Mouse (Mus musculus) hindbrain, embryonic 12.5 days (tissue): ENCODE data around the gene Pcgf1. TPM values are rescaled to one million over a fixed set of nuclear protein-coding genes. Genes with fewer than 3 reads are reported as not detected.

Experiments
- ATAC-seq: fragments of 200-750 bp; cut with Nextera tagmentation; 2 replicates; pipeline ENCODE4 v1.8.0; 2017; ENCODE audit warnings: moderate TSS enrichment; ENCODE audit not compliant: low FRiP score
- H3K27ac ChIP-seq: fragments of 300-500 bp; sonication (generic); 2 replicates; pipeline ENCODE4 v1.5.1; 2016; ENCODE audit warnings: mild to moderate bottlenecking
- H3K27me3 ChIP-seq: fragments of 300-500 bp; sonication (generic); 2 replicates; pipeline ENCODE4 v1.6.1; 2016; ENCODE audit warnings: mild to moderate bottlenecking
- H3K36me3 ChIP-seq: fragments of 300-500 bp; sonication (generic); 2 replicates; pipeline ENCODE4 v1.6.1; 2016; ENCODE audit warnings: mild to moderate bottlenecking
- H3K4me1 ChIP-seq: fragments of 300-500 bp; sonication (generic); 2 replicates; pipeline ENCODE4 v1.6.1; 2016
- H3K4me2 ChIP-seq: fragments of 300-500 bp; sonication (generic); replicated peaks from 2 replicates; pipeline ENCODE4 v1.6.1; 2016; ENCODE audit warnings: mild to moderate bottlenecking
- H3K4me3 ChIP-seq: fragments of 300-500 bp; sonication (generic); 2 replicates; pipeline ENCODE4 v1.5.1; 2016; ENCODE audit warnings: mild to moderate bottlenecking
- H3K9ac ChIP-seq: fragments of 300-500 bp; sonication (generic); 2 replicates; pipeline ENCODE4 v1.6.1; 2016; ENCODE audit warnings: mild to moderate bottlenecking, moderate library complexity
- H3K9me3 ChIP-seq: fragments of 300-500 bp; sonication (generic); replicated peaks from 2 replicates; pipeline ENCODE4 v1.6.1; 2016; ENCODE audit warnings: mild to moderate bottlenecking
- WGBS: fragments of 180-500 bp; shearing (Covaris S2); methylation state at CpG from one replicate; pipeline ENCODE4 v1.1.7; 2016; 5-methylcytosine and 5-hydroxymethylcytosine counted together
- polyA plus RNA-seq: library from polyadenylated mRNA; unstranded; fragments of >200 nt; fragmentation: Nextera tagmentation; extraction: Ambion mirVana; gene quantifications from 2 replicates; pipeline ENCODE4 v1.2.1, GENCODE M21; 2016

Pcgf1 gene
- polyA plus RNA-seq, 1 experiment from 2014 or later: 39.5 TPM

DNA sequence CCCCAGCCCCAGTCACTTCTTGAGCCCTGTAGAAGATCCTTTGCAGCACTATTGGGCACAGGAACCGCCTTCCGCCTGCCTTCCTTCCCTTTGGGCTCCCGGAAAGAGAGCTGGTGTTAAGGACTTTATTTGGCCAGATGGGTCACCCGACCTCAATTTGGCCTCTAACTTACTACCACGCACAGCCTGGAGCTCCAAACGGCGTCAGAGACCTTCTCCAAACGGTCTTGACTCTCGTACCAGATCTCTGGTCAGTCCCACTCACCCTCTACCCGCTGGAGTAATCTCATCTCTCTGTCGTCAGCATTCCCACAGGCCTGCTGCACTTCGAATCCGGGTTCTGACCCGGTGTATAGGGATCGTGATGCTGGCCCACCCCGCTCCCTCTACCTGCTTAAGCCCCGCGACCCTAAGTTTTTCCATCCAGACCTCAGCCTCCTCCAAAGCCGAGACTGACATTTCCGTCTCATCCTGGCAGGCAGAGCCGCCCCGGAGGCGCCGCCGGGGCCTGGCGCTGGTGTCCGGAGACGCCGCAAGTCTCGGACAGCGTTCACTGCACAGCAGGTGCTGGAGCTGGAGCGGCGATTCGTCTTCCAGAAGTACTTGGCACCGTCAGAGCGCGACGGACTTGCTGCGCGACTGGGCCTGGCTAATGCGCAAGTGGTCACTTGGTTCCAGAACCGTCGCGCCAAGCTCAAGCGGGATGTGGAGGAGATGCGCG, 9.7 kb downstream of the Pcgf1 start:
- H3K36me3 ChIP-seq: no peaks in the 10 kb centered on the region
- H3K27me3 ChIP-seq: peaks cover 89% of the 10 kb centered on the region
- no peak for ATAC-seq
- peak overlapping the region; percentile 40 for H3K4me2 ChIP-seq
- no peak overlapping the region for H3K27ac ChIP-seq
- no peak overlapping the region for H3K9ac ChIP-seq
- H3K4me3 ChIP-seq: peak overlapping the region; percentile 18
- H3K4me1 ChIP-seq: peaks cover 21% of the 10 kb centered on the region
- 2% methylated on average over 47 of the region's 47 CpGs for WGBS
- H3K9me3 ChIP-seq: no peaks in the 10 kb centered on the region

DNA sequence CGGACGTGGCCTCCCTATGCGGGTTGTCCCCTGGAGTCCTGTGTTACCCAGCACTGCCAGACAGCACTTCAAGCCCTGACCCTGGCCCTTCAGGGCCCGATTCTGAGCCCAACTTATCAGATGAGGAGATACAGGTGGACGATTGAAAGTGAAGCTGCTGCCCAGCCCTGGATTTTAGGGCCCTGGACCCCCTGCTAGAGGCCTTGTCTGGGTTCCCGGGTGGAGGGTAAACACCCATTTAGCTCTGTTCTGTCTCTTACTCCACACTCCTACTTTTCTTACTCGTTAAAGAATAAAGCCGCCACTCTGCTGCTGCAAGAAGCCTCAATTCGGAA, 10.2 kb downstream of the Pcgf1 start:
- H3K9me3 ChIP-seq: no peaks in the 10 kb centered on the region
- H3K27me3 ChIP-seq: peaks cover 89% of the 10 kb centered on the region
- peak overlapping the region; percentile 18 for H3K4me3 ChIP-seq
- no peak overlapping the region for H3K27ac ChIP-seq
- WGBS: 6% methylated on average over 9 of the region's 9 CpGs
- ATAC-seq: no peak
- H3K9ac ChIP-seq: no peak overlapping the region
- H3K4me1 ChIP-seq: peaks cover 21% of the 10 kb centered on the region
- peak overlapping the region; percentile 40 for H3K4me2 ChIP-seq
- no peaks in the 10 kb centered on the region for H3K36me3 ChIP-seq

DNA sequence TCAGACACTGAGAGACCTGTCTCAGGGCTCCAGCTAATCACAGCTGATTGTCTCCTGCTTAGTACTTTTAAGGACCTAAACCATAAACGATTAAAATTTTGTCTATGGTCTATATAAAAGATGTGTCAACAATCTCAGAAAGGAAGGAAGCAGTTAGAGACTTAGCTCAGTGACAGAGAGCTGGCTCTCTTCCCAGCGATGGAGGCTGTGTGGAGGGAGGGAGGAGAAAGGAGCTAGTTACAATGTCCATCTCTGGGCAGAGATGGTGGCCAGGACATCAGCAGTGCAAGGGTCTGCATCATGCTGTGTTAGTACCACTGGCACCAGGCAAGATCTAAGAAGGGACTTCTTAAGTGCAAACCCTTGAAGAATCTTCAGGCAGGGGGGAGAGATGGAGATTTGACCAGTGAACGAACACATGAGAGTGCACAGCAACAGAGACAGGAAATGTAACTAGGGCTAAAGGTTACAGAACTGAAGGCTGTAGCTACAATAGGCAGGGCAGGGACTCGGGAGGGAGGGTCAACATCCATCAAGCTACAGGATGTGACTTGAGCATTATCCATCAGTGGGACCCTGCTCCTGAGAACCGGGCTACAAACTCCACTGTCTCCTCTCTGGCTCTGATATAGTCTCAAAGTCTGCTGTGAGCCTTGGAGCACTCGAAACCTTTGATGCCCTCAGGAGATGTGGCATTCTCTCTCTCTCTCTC, 14.9 kb downstream of the Pcgf1 start:
- Histone ChIP-seq H3K9ac (no peak overlapping the region), H3K4me1 (peaks cover 2% of the 10 kb centered on the region; the same call in 1 of the 2 replicates), H3K27me3 (peaks cover 52% of the 10 kb centered on the region), H3K9me3 (0 out of 2 replicates have a peak, but pooled peaks cover 3% of the 10 kb centered on the region), H3K27ac (no peak overlapping the region), H3K4me3 (no peak overlapping the region), H3K36me3 (no peaks in the 10 kb centered on the region), H3K4me2 (no peak overlapping the region)
- ATAC-seq: no peak
- WGBS: 40% methylated on average over 6 of the region's 6 CpGs

DNA sequence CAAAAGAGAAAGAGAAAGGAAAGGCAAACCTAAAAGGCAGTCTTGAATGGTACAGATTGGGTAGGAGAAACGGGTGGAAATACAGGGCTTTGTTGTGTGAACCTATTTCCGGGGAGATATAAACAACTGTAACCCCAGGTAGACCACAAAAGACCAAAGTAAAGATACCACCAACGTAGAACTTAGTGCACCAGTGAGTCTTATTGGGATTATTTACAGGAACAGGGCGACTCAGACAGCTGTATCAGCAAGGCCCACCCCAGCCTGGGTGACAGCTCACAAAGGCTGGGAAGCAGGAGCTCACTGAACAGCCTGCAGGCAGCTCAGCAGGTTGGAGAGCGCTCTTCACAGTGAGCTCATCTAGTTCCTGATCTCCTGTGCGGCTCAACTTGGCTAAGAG, 18.3 kb downstream of the Pcgf1 start:
- no peak overlapping the region for H3K9ac ChIP-seq
- peaks cover 3% of the 10 kb centered on the region; the same call in 1 of the 2 replicates for H3K4me1 ChIP-seq
- no peak overlapping the region for H3K4me2 ChIP-seq
- H3K27ac ChIP-seq: no peak overlapping the region
- H3K27me3 ChIP-seq: peaks cover 28% of the 10 kb centered on the region
- no peaks in the 10 kb centered on the region for H3K36me3 ChIP-seq
- 48% methylated on average over 6 of the region's 6 CpGs for WGBS
- 0 out of 2 replicates have a peak, but pooled peaks cover 3% of the 10 kb centered on the region for H3K9me3 ChIP-seq
- ATAC-seq: no peak
- no peak overlapping the region for H3K4me3 ChIP-seq

DNA sequence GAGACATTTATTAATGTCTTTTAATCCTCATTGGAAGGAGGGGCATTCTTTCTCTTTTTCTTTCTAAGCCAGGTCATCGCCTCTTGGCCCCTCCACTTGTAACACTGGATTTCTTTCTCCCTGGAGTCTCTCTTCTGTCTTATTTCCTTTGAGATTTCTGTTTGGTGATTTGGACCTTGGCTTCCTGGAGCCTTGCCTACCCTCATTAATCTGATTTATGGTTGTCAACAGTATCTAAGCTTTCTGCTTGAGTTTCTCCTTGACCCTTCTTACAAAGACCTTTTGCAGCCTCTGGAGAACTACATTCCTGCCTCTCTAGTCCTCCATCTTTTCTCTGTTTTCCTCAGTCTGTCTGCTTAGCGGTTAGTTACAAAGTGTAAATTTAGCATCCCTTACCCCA, 20.7 kb downstream of the Pcgf1 start:
- Histone ChIP-seq H3K9me3 (0 out of 2 replicates have a peak, but pooled peaks cover 3% of the 10 kb centered on the region), H3K27ac (no peak overlapping the region), H3K36me3 (no peaks in the 10 kb centered on the region), H3K27me3 (peaks cover 25% of the 10 kb centered on the region), H3K9ac (no peak overlapping the region), H3K4me2 (no peak overlapping the region), H3K4me1 (peaks cover 19% of the 10 kb centered on the region), H3K4me3 (no peak overlapping the region)
- ATAC-seq: no peak
- WGBS: 82% methylated on average over 2 of the region's 2 CpGs

DNA sequence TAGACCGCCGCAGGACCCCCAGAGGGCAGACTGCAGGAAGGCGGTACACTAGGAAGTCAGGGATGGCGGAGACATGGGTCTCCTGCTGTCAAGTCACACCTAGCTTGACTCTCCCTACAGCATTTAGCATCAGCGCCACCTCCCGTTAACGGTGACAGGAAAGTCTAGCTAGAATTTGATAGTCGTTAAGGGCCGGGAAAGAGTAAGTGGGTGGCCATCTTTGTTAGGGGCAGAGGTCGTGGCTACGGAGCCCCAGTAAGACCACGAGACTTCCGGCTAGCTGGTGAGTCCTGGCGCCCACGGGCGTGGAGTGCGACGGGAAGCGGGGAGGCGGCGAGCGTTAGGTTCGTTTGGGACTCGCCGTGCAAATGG, 23.6 kb downstream of the Pcgf1 start, which contains the start of the genes Ccdc142 and Gm42688:
Ccdc142 (plus strand) TSS at position 286 of the 372 bp plus-strand sequence.
Gm42688 (plus strand) TSS at position 302 of the 372 bp plus-strand sequence.
- H3K9me3 ChIP-seq: no peaks in the 10 kb centered on the region
- H3K4me1 ChIP-seq: peaks cover 20% of the 10 kb centered on the region
- peaks cover 19% of the 10 kb centered on the region for H3K27me3 ChIP-seq
- peak within 1 kb of the TSS; percentile 100 for H3K4me2 ChIP-seq
- H3K36me3 ChIP-seq: no peaks in the 10 kb centered on the region
- ATAC-seq: peak; percentile 91
- WGBS: 1% methylated on average over 25 of the region's 25 CpGs
- H3K4me3 ChIP-seq: peak within 1 kb of the TSS; percentile 76
- peak within 1 kb of the TSS; percentile 79 for H3K27ac ChIP-seq
- peak within 1 kb of the TSS; percentile 84 for H3K9ac ChIP-seq

DNA sequence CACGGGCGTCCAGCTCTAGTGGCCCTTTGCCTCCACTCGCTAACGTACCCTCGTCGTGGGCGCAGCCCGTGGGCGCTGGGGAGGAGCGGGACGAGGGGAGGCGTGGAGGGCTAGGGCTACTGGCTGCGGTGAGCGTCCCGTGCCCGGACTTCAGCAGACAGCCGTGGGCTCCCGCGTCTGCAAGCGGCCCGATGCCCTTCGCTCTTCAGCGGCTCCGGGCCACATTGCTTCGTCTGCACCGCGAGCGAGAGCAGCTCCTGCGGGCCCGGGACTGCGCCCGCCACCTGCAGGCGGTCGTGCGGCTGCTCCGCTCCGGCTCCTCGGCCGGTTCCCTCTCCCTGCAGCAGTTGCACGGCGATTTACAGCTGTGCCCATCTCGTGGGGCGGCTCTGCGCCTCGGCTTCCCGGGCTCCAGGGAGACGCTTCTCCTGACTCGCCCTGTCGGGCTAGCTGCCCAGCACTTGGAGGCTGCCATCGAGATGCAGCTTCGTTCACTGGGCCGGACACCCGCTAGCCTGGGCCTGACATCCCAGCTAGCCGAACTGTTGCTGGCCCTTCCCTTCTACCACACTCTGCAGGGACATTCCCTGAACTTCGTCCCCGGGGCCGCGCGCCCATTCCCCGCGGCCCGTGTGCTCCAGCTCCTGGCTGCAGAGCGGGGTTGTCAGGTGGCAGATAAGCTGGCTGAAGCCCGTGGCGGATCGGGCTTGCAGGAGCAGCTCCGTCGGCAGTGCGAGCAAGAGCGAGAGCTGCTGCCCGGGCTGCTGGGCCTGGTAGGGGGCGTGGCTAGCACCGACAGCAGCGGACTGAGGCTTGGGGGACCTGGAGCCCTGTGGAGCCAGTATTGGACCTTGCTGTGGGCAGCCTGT, 24.3 kb downstream of the Pcgf1 start:
- no peaks in the 10 kb centered on the region for H3K9me3 ChIP-seq

DNA sequence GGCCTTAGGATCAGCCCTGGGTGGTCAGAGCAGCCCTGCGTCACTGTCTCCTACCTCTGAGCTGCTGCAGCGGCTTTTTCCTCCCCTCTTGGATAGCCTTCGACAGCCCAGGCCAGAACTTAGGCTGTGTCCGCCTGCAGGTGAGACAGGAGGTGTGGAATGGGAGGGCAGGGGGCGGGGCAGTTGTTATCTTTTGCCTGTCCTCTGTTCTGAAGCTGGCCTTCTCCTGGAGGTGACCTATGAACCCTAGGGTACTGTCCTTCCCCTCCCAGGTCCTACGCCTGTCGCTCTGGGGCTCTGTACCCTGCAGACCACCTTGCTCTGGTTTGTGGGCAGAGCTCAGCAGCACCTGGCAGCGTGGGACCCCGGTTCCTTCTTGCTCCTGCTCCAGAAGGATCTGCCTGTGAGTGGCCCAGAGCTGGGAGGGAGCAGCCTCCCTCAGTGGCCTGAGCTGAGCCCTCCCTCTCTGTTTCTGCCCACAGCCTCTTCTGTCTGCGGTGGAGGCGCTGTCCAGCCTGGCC, 25.5 kb downstream of the Pcgf1 start:
- 38% methylated on average over 11 of the region's 11 CpGs for WGBS
- ATAC-seq: no peak
- H3K9ac ChIP-seq: peak overlapping the region; percentile 84
- H3K4me3 ChIP-seq: peak overlapping the region; percentile 76; the same call in 1 of the 2 replicates
- peaks cover 28% of the 10 kb centered on the region for H3K4me1 ChIP-seq
- H3K27ac ChIP-seq: no peak overlapping the region
- peak overlapping the region; percentile 100 for H3K4me2 ChIP-seq
- H3K9me3 ChIP-seq: no peaks in the 10 kb centered on the region
- no peaks in the 10 kb centered on the region for H3K36me3 ChIP-seq
- H3K27me3 ChIP-seq: peaks cover 19% of the 10 kb centered on the region

More for the DNA sequence above, 24.3 kb downstream of the Pcgf1 start:
- peak; percentile 76 for ATAC-seq
- WGBS: under 1% methylated on average over 67 of the region's 74 CpGs
- Histone ChIP-seq H3K4me3 (peak overlapping the region; percentile 76), H3K4me2 (peak overlapping the region; percentile 100), H3K27me3 (peaks cover 19% of the 10 kb centered on the region), H3K4me1 (peaks cover 20% of the 10 kb centered on the region), H3K36me3 (no peaks in the 10 kb centered on the region), H3K9ac (peak overlapping the region; percentile 84), H3K27ac (peak overlapping the region; percentile 79)

DNA sequence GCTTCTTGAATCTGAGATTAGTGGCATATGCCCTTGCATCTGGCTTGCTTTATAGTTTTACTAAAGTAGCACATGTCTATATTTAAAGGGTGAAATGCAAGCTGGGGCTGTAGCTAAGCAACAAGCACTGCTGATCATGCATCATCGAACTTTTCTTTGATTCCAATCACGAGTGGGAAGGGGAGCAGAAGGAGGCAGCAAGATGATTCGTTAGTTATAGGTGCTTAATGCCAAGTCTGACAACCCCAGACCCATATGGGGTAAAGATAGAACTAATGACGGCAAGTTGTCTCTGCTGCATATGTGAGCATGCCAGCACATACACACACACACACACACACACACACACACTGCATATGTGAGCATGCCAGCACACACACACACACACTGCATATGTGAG, 26.5 kb downstream of the Pcgf1 start:
- no peak for ATAC-seq
- Histone ChIP-seq H3K9ac (no peak overlapping the region), H3K4me1 (peaks cover 33% of the 10 kb centered on the region), H3K27me3 (peaks cover 15% of the 10 kb centered on the region), H3K4me3 (no peak overlapping the region), H3K9me3 (no peaks in the 10 kb centered on the region), H3K4me2 (no peak overlapping the region), H3K27ac (no peak overlapping the region), H3K36me3 (no peaks in the 10 kb centered on the region)
- 71% methylated on average over 4 of the region's 4 CpGs for WGBS

DNA sequence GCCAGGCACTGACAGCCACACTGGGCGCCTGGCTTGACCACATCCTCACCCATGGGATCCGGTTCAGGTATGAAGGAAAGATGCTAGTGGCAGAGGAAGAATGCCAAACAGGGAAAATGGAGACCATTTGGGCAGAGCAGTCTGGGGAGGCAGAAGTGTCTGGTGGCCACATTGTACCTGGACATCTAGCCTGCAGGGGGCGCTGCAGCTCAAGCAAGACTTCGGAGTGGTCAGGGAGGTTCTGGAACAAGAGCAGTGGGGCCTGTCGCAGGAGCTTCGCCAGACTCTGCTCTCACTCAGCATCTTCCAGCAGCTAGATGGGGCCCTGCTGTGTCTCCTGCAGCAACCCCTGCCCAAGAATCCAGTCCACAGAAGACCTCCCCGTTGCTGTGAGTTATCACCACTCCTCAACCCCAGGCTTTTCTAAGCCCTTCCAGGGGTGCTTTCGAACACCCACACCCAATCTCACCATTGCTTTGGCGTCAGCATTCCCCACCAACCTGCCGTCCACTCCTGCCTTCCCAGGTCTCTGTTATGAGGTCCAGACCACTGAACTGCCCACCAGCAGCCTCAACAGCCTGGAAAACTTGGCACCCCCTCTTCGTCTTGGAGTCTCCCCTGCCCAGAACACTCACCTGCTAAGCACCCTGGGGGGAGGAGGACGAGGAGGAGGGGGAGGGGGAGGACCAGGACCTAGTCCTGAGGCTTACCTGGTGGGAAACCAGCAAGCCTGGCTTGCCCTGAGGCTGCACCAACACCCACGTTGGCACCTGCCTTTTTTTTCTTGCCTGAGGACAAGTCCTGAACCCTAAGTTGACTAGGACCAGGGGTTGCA, 30.1 kb downstream of the Pcgf1 start:
- Histone ChIP-seq H3K27me3 (peaks cover 8% of the 10 kb centered on the region; the same call in 1 of the 2 replicates), H3K9me3 (no peaks in the 10 kb centered on the region), H3K4me1 (peaks cover 29% of the 10 kb centered on the region), H3K27ac (no peak overlapping the region), H3K4me2 (peak overlapping the region; percentile 76), H3K4me3 (peak overlapping the region; percentile 85), H3K36me3 (peaks cover 5% of the 10 kb centered on the region; the same call in 1 of the 2 replicates), H3K9ac (peak overlapping the region; percentile 93; the same call in 1 of the 2 replicates)
- peak; percentile 52; the same call in 1 of the 2 replicates for ATAC-seq
- 35% methylated on average over 13 of the region's 13 CpGs for WGBS
